20 mouse cellular contexts compared by ENCODE assay signal in genomic region chr3:149820670-149821069, GRCm38 (mm10).
"Had no signal": no experiment of that assay in that cellular context is flagged by ENCODE, and none has a peak within 500 bp of the region (broad histone marks: within the 10 kb centered on the region; RNA-seq: fewer than 3 reads in every experiment).

No protein-coding gene starts in this region.

- H3K4me1 ChIP-seq: lung, embryonic 15.5 days; megakaryocyte, embryonic 14.5 days; midbrain, embryonic 13.5 days; neural tube, embryonic 13.5 days; neural tube, embryonic 15.5 days had no signal

- H3K9me3 ChIP-seq: lung, embryonic 15.5 days; megakaryocyte, embryonic 14.5 days; midbrain, embryonic 10.5 days; midbrain, embryonic 13.5 days; neural tube, embryonic 13.5 days; neural tube, embryonic 15.5 days had no signal

- DNase-seq: liver, postnatal 0 days; lung, adult 2 months; lung, postnatal 14 days; lung, postnatal 36 days; retina, postnatal 1 day; right cerebral cortex, adult 18-20 months; right cerebral cortex, postnatal 25 days; right cerebral cortex, postnatal 4 days; spleen, adult 18-20 months; thymus, adult 18-20 months; thymus, postnatal 14 days; thymus, postnatal 36 days had no signal

- H3K27me3 ChIP-seq: lung, embryonic 15.5 days; megakaryocyte, embryonic 14.5 days; midbrain, embryonic 13.5 days; neural tube, embryonic 13.5 days; neural tube, embryonic 15.5 days had no signal

- H3K36me3 ChIP-seq: lung, embryonic 15.5 days; midbrain, embryonic 10.5 days; midbrain, embryonic 13.5 days; neural tube, embryonic 13.5 days; neural tube, embryonic 15.5 days had no signal

- H3K27ac ChIP-seq: lung, embryonic 15.5 days; macrophage; midbrain, embryonic 10.5 days; midbrain, embryonic 13.5 days; neural tube, embryonic 13.5 days; neural tube, embryonic 15.5 days had no signal

- H3K4me3 ChIP-seq: lung, embryonic 15.5 days; megakaryocyte, embryonic 14.5 days; midbrain, embryonic 10.5 days; midbrain, embryonic 13.5 days; myocyte; neural tube, embryonic 13.5 days; neural tube, embryonic 15.5 days had no signal
